Mouse (Mus musculus): Measurements from ENCODE around the gene Asic4. TPM values are rescaled to one million over a fixed set of nuclear protein-coding genes. Genes with fewer than 3 reads are reported as not detected.
A peak's percentile ranks its signal among the peaks of the same experiment; 100 is the strongest.

Gene Asic4
- polyA plus RNA-seq (2012), result 0.02 TPM in 1 of 2 replicates, not detected in the other

- Histone ChIP-seq H3K4me3 (replicated peaks) (peak within 1 kb of the TSS; percentile 36), H3K36me3 (ENCODE audit: control insufficient read depth) (no peaks in the 10 kb centered on the region), H3K9me3 (ENCODE audit: control insufficient read depth, low read length) (no peaks in the 10 kb centered on the region; the same call in 1 of the 2 replicates), H3K4me1 (ENCODE audit: control insufficient read depth) (peaks cover 58% of the 10 kb centered on the region), H3K27me3 (ENCODE audit: control insufficient read depth) (peaks cover 98% of the 10 kb centered on the region)
- peak; percentile 74 for TF ChIP-seq TAL1 (IDR thresholded peaks at IDR 0.05; ENCODE audit: low read length)
- peak; percentile 18; the same call in 1 of the 2 replicates for TF ChIP-seq GATA1 (IDR thresholded peaks at IDR 0.05; ENCODE audit: low read length)
Measured at GRCm38 (mm10) chr1:75450314-75451005, at the start of gene Asic4. TSS of gene Asic4 (plus strand) at chr1:75450436.

GRCm38 (mm10) chr1:75400493-75401115, 49.6 kb upstream of the Asic4 start:
- H3K27me3 ChIP-seq (ENCODE audit: control insufficient read depth), result no peaks in the 10 kb centered on the region
- TF ChIP-seq TAL1 (IDR thresholded peaks at IDR 0.05; ENCODE audit: low read length) (no peak), GATA1 (IDR thresholded peaks at IDR 0.05; ENCODE audit: low read length) (no peak)
- H3K4me1 ChIP-seq (ENCODE audit: control insufficient read depth), result peaks cover 2% of the 10 kb centered on the region; the same call in 1 of the 2 replicates
- no peaks in the 10 kb centered on the region for H3K36me3 ChIP-seq (ENCODE audit: control insufficient read depth)
- H3K4me3 ChIP-seq (replicated peaks), result no peak overlapping the region
- no peaks in the 10 kb centered on the region for H3K9me3 ChIP-seq (ENCODE audit: control insufficient read depth, low read length)

- Histone ChIP-seq H3K27me3 (ENCODE audit: control insufficient read depth) (no peaks in the 10 kb centered on the region), H3K9me3 (ENCODE audit: control insufficient read depth, low read length) (no peaks in the 10 kb centered on the region), H3K4me1 (ENCODE audit: control insufficient read depth) (no peaks in the 10 kb centered on the region), H3K36me3 (ENCODE audit: control insufficient read depth) (no peaks in the 10 kb centered on the region), H3K4me3 (replicated peaks) (no peak overlapping the region)
- TF ChIP-seq TAL1 (IDR thresholded peaks at IDR 0.05; ENCODE audit: low read length), result no peak
- no peak for TF ChIP-seq GATA1 (IDR thresholded peaks at IDR 0.05; ENCODE audit: low read length)
Measured at GRCm38 (mm10) chr1:75405547-75405946, 44.7 kb upstream of the Asic4 start.

GRCm38 (mm10) chr1:75406173-75406572, 44.1 kb upstream of the Asic4 start:
- Histone ChIP-seq H3K27me3 (ENCODE audit: control insufficient read depth) (no peaks in the 10 kb centered on the region), H3K36me3 (ENCODE audit: control insufficient read depth) (no peaks in the 10 kb centered on the region), H3K9me3 (ENCODE audit: control insufficient read depth, low read length) (no peaks in the 10 kb centered on the region), H3K4me3 (replicated peaks) (no peak overlapping the region), H3K4me1 (ENCODE audit: control insufficient read depth) (no peaks in the 10 kb centered on the region)
- no peak for TF ChIP-seq GATA1 (IDR thresholded peaks at IDR 0.05; ENCODE audit: low read length)
- no peak for TF ChIP-seq TAL1 (IDR thresholded peaks at IDR 0.05; ENCODE audit: low read length)

- no peak for TF ChIP-seq GATA1 (IDR thresholded peaks at IDR 0.05; ENCODE audit: low read length)
- TF ChIP-seq TAL1 (IDR thresholded peaks at IDR 0.05; ENCODE audit: low read length), result no peak
- Histone ChIP-seq H3K27me3 (ENCODE audit: control insufficient read depth) (no peaks in the 10 kb centered on the region), H3K4me3 (replicated peaks) (no peak overlapping the region), H3K9me3 (ENCODE audit: control insufficient read depth, low read length) (no peaks in the 10 kb centered on the region), H3K36me3 (ENCODE audit: control insufficient read depth) (no peaks in the 10 kb centered on the region), H3K4me1 (ENCODE audit: control insufficient read depth) (no peaks in the 10 kb centered on the region)
Measured at GRCm38 (mm10) chr1:75407056-75407455, 43.2 kb upstream of the Asic4 start.

GRCm38 (mm10) chr1:75408210-75408609, 42.0 kb upstream of the Asic4 start:
- TF ChIP-seq TAL1 (IDR thresholded peaks at IDR 0.05; ENCODE audit: low read length) (no peak), GATA1 (IDR thresholded peaks at IDR 0.05; ENCODE audit: low read length) (no peak)
- H3K36me3 ChIP-seq (ENCODE audit: control insufficient read depth), result no peaks in the 10 kb centered on the region
- no peaks in the 10 kb centered on the region for H3K4me1 ChIP-seq (ENCODE audit: control insufficient read depth)
- H3K27me3 ChIP-seq (ENCODE audit: control insufficient read depth), result no peaks in the 10 kb centered on the region
- H3K4me3 ChIP-seq (replicated peaks), result no peak overlapping the region
- H3K9me3 ChIP-seq (ENCODE audit: control insufficient read depth, low read length), result no peaks in the 10 kb centered on the region

GRCm38 (mm10) chr1:75409950-75410349, 40.3 kb upstream of the Asic4 start:
- Histone ChIP-seq H3K9me3 (ENCODE audit: control insufficient read depth, low read length) (no peaks in the 10 kb centered on the region), H3K4me3 (replicated peaks) (no peak overlapping the region), H3K4me1 (ENCODE audit: control insufficient read depth) (no peaks in the 10 kb centered on the region), H3K36me3 (ENCODE audit: control insufficient read depth) (no peaks in the 10 kb centered on the region), H3K27me3 (ENCODE audit: control insufficient read depth) (no peaks in the 10 kb centered on the region)
- TF ChIP-seq TAL1 (IDR thresholded peaks at IDR 0.05; ENCODE audit: low read length), result no peak
- TF ChIP-seq GATA1 (IDR thresholded peaks at IDR 0.05; ENCODE audit: low read length), result no peak

- Histone ChIP-seq H3K4me1 (ENCODE audit: control insufficient read depth) (no peaks in the 10 kb centered on the region), H3K9me3 (ENCODE audit: control insufficient read depth, low read length) (no peaks in the 10 kb centered on the region), H3K36me3 (ENCODE audit: control insufficient read depth) (no peaks in the 10 kb centered on the region), H3K27me3 (ENCODE audit: control insufficient read depth) (no peaks in the 10 kb centered on the region), H3K4me3 (replicated peaks) (no peak overlapping the region)
- TF ChIP-seq TAL1 (IDR thresholded peaks at IDR 0.05; ENCODE audit: low read length) (no peak), GATA1 (IDR thresholded peaks at IDR 0.05; ENCODE audit: low read length) (no peak)
Measured at GRCm38 (mm10) chr1:75412196-75412595, 38.0 kb upstream of the Asic4 start.

- no peaks in the 10 kb centered on the region for H3K36me3 ChIP-seq (ENCODE audit: control insufficient read depth)
- no peaks in the 10 kb centered on the region for H3K9me3 ChIP-seq (ENCODE audit: control insufficient read depth, low read length)
- no peak for TF ChIP-seq GATA1 (IDR thresholded peaks at IDR 0.05; ENCODE audit: low read length)
- TF ChIP-seq TAL1 (IDR thresholded peaks at IDR 0.05; ENCODE audit: low read length), result no peak
- no peak overlapping the region for H3K4me3 ChIP-seq (replicated peaks)
- no peaks in the 10 kb centered on the region for H3K27me3 ChIP-seq (ENCODE audit: control insufficient read depth)
- H3K4me1 ChIP-seq (ENCODE audit: control insufficient read depth), result no peaks in the 10 kb centered on the region
Measured at GRCm38 (mm10) chr1:75413749-75414148, 36.5 kb upstream of the Asic4 start.

Measured in erythroblast, embryonic 14.5 days (primary cell).